Mouse (Mus musculus) heart, postnatal 25 days (tissue): ENCODE measurements at regions not wholly inside any gene's neighbourhood (a gene's known extent, or its start where the extent isn't known, plus 50 kb on each side); places are given as distances from the start of the nearest gene placed in this dataset.

Source experiments
- DNase-seq: peaks from one replicate; pipeline ENCODE4 v3.0.0; 2022; ENCODE audit warnings: low spot score
- intact Hi-C: fragments of 180-260 bp; cut with DNase I; formaldehyde crosslinking; loops from one replicate; pipeline ENCODE4 v1.15.1; 2025

- intact Hi-C loops: loop anchor here (5.0 kb wide), 2 partner anchors 90 to 200 kb away; partner anchors contain the start of gene Egln3
- DNase-seq: no peak
Observed at GRCm38 (mm10) chr12:54402591-54402990, 198.9 kb upstream of the Egln3 start.

GRCm38 (mm10) chr12:54401665-54402064 is 198.0 kb upstream of the Egln3 start:
- no peak for DNase-seq

DNA sequence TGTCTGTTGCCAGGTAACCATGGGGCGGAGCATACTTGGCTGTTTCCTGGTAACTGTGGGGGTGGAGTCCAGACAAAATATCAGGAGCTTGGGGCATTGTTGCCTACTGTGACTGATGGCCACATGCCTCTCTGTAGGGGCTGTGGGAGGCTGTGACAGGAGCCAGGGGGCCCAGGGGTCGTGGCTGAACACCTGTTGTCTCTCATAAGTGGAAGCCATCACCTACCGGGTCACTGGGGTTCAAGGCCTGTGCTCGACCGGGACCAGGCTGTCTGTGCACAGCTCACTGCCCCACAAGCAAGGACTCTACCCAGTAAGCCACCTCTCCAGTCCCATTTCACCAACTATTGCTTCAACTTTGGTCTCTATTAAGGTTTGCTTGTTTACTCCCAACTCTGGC is 196.4 kb upstream of the Egln3 start:
- DNase-seq: no peak
- intact Hi-C loops: loop anchor here (5.0 kb wide), 2 partner anchors 88 to 198 kb away; partner anchors contain the start of gene Egln3

More at GRCm38 (mm10) chr12:54401665-54402064, 198.0 kb upstream of the Egln3 start:
- intact Hi-C loops: loop anchor here (5.0 kb wide), 2 partner anchors 89 to 199 kb away; partner anchors contain the start of gene Egln3

DNA sequence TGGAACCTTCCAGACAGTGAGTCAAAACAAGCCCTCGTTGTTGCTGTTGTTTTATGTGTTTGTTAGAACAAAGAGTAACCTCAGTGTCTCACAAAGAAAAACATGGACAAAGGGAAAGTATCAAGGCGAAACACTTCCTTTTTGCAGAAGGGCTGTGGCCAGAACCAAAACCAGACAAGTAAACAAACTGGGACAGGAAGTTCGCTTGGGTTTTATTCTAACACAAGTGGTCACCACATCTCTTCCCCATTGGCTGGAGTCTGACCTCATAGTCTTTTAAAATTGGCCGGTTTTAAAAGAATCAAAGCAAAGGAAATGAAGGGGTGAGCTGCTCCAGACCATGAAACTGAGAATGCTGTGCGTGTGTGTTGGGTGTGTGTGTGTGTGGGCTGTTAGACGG is 194.4 kb upstream of the Egln3 start:
- intact Hi-C loops: no loop called here
- DNase-seq: no peak

DNA sequence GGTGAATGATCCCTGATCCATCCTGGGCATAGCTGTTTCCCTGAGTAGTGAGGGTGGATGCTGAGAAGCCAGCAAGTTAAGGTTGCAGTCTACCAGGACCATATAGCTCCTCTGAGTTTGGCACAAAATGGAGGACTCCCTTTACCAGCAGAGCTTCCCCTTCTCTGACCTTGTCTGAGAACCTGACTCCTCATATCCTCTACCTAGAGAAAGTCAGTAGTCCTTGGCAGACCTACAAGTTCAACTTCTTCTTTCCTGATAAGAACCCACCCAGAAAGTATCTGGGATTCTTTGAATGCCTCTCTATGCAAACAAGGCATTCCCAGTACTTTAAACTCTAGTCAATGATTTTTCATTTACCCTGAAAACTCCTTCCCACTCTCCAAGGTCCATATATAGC is 193.3 kb upstream of the Egln3 start:
- no peak for DNase-seq
- intact Hi-C loops: no loop called here

DNA sequence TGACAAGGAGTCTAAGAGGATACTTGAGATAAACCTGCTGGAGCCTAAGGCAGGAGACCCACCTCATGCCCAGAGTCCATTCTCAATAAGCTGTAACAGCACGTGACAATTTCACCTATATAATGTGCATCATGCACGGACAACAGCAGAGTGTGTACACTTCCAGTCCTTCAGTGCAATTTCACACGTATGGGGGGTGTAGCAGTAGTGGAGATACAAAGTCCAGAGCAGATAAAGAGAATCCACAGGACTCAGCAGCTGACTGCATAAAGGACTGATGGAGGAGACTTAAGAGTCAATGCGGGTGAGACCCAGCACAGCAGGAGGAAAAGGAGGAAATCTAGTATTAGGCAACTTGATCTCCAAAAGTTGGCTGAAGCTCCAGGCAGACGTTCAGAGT is 192.7 kb upstream of the Egln3 start:
- intact Hi-C loops: no loop called here

GRCm38 (mm10) chr12:54385401-54385800 is 181.7 kb upstream of the Egln3 start:
- DNase-seq: no peak
- intact Hi-C loops: no loop called here

More for the DNA sequence above, 192.7 kb upstream of the Egln3 start:
- DNase-seq: no peak

DNA sequence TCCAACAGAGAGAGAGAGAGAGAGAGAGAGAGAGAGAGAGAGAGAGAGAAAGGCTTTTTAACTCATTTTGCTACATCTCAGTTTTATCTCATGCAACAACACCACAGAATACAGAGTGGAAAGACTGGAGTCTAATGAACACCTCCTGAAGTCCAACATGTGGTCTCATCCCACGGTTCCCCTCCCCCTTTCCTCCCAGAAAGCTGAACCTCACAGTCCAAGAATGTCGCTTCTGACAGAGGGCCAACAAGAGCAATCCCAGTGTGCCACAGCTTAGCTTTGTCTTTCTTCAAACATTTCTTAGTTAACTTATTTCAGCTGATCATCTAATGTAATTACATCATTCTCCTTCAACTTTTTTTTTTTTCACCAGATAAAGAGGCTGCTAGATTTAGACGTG is 180.5 kb upstream of the Egln3 start:
- DNase-seq: no peak
- intact Hi-C loops: no loop called here

DNA sequence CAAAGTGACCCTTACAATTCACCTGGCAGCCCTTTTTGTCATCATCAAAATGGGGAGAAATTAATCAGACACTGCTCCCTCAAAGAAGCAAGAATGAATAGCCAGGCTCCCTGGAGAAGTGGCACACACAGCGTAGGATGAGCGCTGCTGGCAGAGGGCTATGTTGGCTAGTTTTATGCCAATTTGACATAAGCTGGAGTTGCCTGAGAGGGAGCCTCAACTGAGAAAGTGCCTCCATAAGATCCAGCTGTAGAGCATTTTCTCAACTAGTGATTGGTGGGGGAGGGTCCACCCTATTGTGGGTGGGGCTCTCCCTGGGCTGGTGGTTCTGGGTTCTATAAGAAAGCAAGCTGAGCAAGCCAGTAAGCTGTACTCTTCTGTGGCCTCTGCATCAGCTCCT is 179.3 kb upstream of the Egln3 start:
- DNase-seq: no peak
- intact Hi-C loops: no loop called here

DNA sequence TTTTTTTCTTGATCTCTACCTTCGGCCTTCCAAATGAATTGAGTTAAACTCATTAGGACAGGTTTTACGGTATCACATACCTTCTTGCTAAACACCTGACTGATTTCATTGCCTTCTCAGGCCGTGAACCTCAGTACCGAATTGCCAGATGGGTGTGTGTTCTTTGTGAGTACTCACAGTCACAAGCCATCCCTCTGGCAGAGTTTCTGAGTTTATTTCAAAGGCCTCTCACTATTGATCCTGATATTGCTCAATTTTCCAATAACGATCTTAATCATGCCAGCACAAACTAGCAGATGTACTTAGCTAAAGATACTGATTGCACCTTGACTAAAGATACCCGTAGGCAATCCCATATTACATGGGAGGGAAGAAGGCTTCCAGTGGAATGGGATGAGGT is 178.4 kb upstream of the Egln3 start:
- no peak for DNase-seq
- intact Hi-C loops: no loop called here

GRCm38 (mm10) chr12:54380322-54380721 is 176.7 kb upstream of the Egln3 start:
- DNase-seq: no peak
- intact Hi-C loops: no loop called here

DNA sequence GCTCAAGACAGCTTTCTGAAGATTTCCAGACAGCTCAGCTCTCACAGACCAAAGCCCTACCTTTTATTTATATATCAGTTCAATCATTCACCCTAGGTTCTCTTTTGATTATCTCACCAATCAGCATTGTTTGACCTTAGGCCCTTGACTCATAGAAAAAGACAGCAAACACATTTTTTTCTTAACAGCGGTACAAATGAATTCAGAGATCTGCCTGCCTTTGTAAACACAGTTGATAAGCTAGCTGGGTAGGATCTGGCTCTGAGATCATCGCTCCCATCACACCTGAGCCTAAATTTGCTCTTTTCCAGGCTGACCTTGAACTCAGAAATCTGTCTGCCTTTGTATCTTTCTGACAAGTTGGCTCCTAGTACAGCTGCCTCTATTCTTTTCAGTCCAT is 174.9 kb upstream of the Egln3 start:
- intact Hi-C loops: no loop called here
- no peak for DNase-seq

- no peak for DNase-seq
- intact Hi-C loops: no loop called here
Observed at GRCm38 (mm10) chr12:54374060-54374459, 170.4 kb upstream of the Egln3 start.

GRCm38 (mm10) chr12:54369217-54369616 is 165.6 kb upstream of the Egln3 start:
- intact Hi-C loops: no loop called here
- DNase-seq: no peak

DNA sequence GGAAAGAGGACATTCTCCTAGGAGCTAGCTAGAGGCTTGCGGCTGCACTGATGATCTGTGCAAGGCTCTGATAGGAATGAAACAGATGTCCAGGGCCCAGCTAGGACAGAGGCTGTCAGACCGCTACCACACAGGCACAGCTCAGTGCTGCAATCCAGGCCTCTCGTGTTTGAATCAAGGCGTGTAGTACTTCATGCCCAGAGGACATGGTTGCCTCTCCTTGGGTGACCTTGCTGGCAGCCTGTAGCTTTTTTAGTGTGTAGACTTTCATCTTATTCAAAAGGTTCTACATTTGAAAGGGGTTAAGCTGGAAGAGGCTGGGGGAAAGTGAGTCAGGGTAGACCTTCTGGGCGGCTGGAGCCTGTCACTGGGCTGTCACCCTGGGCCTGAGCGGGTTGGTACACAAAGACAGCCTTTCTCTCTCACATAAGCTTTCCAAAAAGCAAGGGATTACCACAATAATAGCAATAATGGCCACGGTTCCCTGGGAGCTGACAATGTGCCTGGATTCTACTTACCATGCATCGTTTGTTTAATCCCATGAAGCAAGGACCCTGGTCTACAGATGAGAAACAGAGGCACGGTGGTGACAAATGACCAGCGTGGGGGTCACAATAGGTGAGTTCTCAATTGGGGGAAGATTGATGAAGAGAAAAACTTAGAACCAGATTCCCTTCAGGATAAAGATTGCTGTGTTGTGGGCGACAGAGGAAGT is 160.9 kb upstream of the Egln3 start:
- intact Hi-C loops: no loop called here
- no peak for DNase-seq

- intact Hi-C loops: no loop called here
- DNase-seq: no peak
Observed at GRCm38 (mm10) chr12:54361762-54362161, 158.1 kb upstream of the Egln3 start.

- no peak for DNase-seq
- intact Hi-C loops: loop anchor here (2.0 to 10.0 kb wide), 2 partner anchors 131 to 249 kb away; no protein-coding TSS in a partner anchor
Observed at GRCm38 (mm10) chr12:54354187-54354586, 150.5 kb upstream of the Egln3 start.

- intact Hi-C loops: loop anchor here (2.0 to 10.0 kb wide), 2 partner anchors 131 to 249 kb away; no protein-coding TSS in a partner anchor
- DNase-seq: no peak
Observed at GRCm38 (mm10) chr12:54353694-54354093, 150.0 kb upstream of the Egln3 start.

GRCm38 (mm10) chr12:54352963-54353606 is 149.4 kb upstream of the Egln3 start:
- no peak for DNase-seq

GRCm38 (mm10) chr12:54350293-54350692 is 146.6 kb upstream of the Egln3 start:
- intact Hi-C loops: loop anchor here (10.0 kb wide), 1 partner anchor 135 kb away; no protein-coding TSS in a partner anchor

More at GRCm38 (mm10) chr12:54352963-54353606, 149.4 kb upstream of the Egln3 start:
- intact Hi-C loops: loop anchor here (10.0 kb wide), 1 partner anchor 132 kb away; no protein-coding TSS in a partner anchor

GRCm38 (mm10) chr12:54349403-54349802 is 145.7 kb upstream of the Egln3 start:
- intact Hi-C loops: no loop called here
- DNase-seq: no peak

More at GRCm38 (mm10) chr12:54350293-54350692, 146.6 kb upstream of the Egln3 start:
- DNase-seq: no peak
